Mouse (Mus musculus) bone marrow macrophage, adult 2 months (primary cell): ENCODE results near the gene Ston1. TPM values are rescaled to one million over a fixed set of nuclear protein-coding genes. Genes with fewer than 3 reads are reported as not detected.

Experiments
- H3K27ac ChIP-seq: 2 replicates; pipeline ENCODE4 v1.5.1; 2012; ENCODE audit warnings: low read depth, low read length; ENCODE audit not compliant: insufficient read depth
- H3K4me1 ChIP-seq: 2 replicates; pipeline ENCODE4 v1.6.1; 2012; ENCODE audit warnings: low read length; ENCODE audit not compliant: control insufficient read depth, insufficient read depth
- H3K4me3 ChIP-seq: 2 replicates; pipeline ENCODE4 v1.5.1; 2012; ENCODE audit warnings: mild to moderate bottlenecking, low read length, moderate library complexity; ENCODE audit not compliant: insufficient read depth
- CTCF ChIP-seq: IDR thresholded peaks from 2 replicates; pipeline ENCODE4 v1.5.1; 2012; ENCODE audit warnings: low read depth, mild to moderate bottlenecking, low read length, moderate library complexity
- POLR2A ChIP-seq: IDR thresholded peaks from 2 replicates; pipeline ENCODE4 v1.6.1; 2012; ENCODE audit warnings: mild to moderate bottlenecking, low read depth, low read length, borderline replicate concordance
- polyA plus RNA-seq: library from polyadenylated mRNA; stranded (reverse); fragments of >200 nt; gene quantifications from 2 replicates; pipeline ENCODE4 v1.2.4, GENCODE M21; 2012; ENCODE audit not compliant: missing spikeins, insufficient read depth, insufficient read length

Ston1 gene
- polyA plus RNA-seq, 1 experiment, result 0.55 TPM

DNA sequence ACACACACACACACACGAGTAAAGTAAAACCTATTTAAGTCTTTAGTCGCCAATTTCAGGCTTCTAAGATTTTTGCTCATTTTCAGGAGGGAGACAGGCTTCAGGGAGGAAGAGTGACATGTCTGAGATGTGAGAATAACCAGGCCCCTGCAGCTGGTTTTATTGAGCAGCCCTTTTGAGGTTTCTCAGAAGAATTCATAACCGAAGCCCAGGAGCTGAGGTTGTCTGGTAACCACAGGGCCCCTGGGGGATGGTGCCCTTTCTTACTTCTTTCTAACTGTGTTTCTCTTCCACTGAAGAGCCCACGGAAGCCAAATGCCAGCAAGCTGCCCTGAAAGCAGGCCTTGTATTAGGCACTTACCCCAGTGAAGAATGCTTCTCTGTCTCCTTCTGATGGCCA, 23.5 kb downstream of the Ston1 start:
- no peak overlapping the region for H3K27ac ChIP-seq

GRCm38 (mm10) chr17:88621374-88621773, 23.9 kb downstream of the Ston1 start:
- H3K4me1 ChIP-seq, result peaks cover 10% of the 10 kb centered on the region
- no peak overlapping the region for H3K27ac ChIP-seq
- TF ChIP-seq CTCF, result no peak
- H3K4me3 ChIP-seq, result no peak overlapping the region

More for the DNA sequence above, 23.5 kb downstream of the Ston1 start:
- H3K4me1 ChIP-seq, result peaks cover 8% of the 10 kb centered on the region
- no peak for TF ChIP-seq POLR2A
- TF ChIP-seq CTCF, result no peak
- no peak overlapping the region for H3K4me3 ChIP-seq

- Histone ChIP-seq H3K4me3 (no peak overlapping the region), H3K4me1 (peaks cover 10% of the 10 kb centered on the region), H3K27ac (no peak overlapping the region)
- TF ChIP-seq POLR2A, result no peak
Observed at GRCm38 (mm10) chr17:88622711-88623110, 25.2 kb downstream of the Ston1 start.

DNA sequence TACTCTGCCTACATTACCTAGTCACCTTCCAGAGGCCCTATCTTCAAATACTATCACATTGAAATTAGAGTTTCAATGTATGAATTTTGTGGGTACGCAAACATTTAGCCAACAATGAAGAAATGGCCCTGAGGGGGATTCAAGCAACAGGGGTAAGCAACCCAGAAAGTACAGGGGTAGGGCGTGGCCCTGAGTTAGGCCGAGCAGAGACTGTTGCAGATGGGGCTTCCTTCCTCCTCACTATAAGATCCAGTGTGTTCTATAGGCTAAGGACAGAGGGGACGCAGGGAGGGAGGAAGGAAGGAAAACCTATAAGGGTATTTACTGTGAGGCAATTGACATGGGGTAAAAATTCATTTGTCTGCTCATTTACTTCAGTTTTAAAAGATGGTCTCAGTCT, 26.9 kb downstream of the Ston1 start:
- TF ChIP-seq CTCF, result no peak
- TF ChIP-seq POLR2A, result no peak
- H3K4me3 ChIP-seq, result no peak overlapping the region
- H3K27ac ChIP-seq, result no peak overlapping the region
- H3K4me1 ChIP-seq, result peaks cover 13% of the 10 kb centered on the region

GRCm38 (mm10) chr17:88625350-88625749, 27.9 kb downstream of the Ston1 start:
- H3K4me1 ChIP-seq, result peaks cover 13% of the 10 kb centered on the region
- no peak overlapping the region for H3K4me3 ChIP-seq
- H3K27ac ChIP-seq, result no peak overlapping the region
- TF ChIP-seq CTCF (no peak), POLR2A (no peak)

- peaks cover 13% of the 10 kb centered on the region for H3K4me1 ChIP-seq
- H3K4me3 ChIP-seq, result no peak overlapping the region
- H3K27ac ChIP-seq, result no peak overlapping the region
- TF ChIP-seq POLR2A, result no peak
- TF ChIP-seq CTCF, result no peak
Observed at GRCm38 (mm10) chr17:88625931-88626330, 28.4 kb downstream of the Ston1 start.

DNA sequence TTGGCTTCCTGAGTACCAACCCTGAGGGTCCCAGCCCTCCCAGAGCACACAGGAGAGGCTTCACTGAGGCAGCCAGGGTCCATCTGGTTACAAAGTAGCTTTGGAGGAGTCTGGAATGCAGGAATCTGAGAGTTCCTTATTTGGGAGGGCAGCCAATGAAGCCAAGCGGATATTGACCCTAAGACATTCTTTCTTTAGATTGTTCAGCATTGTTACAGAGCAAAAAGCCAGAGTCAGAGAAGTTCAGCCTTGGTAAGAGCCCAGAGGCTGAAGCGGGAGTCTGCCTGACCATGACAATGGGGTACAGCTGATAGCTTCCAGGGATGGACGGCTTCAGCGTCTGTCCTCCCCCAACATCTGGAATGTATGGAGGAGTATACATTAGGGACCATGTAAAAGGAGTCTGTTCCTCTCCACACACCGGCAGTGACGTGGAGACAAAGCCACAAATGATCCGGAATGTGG, 28.9 kb downstream of the Ston1 start:
- H3K4me3 ChIP-seq, result no peak overlapping the region
- no peak overlapping the region for H3K27ac ChIP-seq
- no peak for TF ChIP-seq CTCF
- no peak for TF ChIP-seq POLR2A
- H3K4me1 ChIP-seq, result peaks cover 13% of the 10 kb centered on the region

- Histone ChIP-seq H3K27ac (no peak overlapping the region), H3K4me1 (peaks cover 13% of the 10 kb centered on the region), H3K4me3 (no peak overlapping the region)
- TF ChIP-seq CTCF (no peak), POLR2A (no peak)
Observed at GRCm38 (mm10) chr17:88627150-88627549, 29.7 kb downstream of the Ston1 start.

GRCm38 (mm10) chr17:88628676-88629380, 31.3 kb downstream of the Ston1 start:
- H3K4me1 ChIP-seq, result peaks cover 13% of the 10 kb centered on the region
- H3K4me3 ChIP-seq, result no peak overlapping the region
- no peak for TF ChIP-seq POLR2A
- no peak for TF ChIP-seq CTCF
- H3K27ac ChIP-seq, result no peak overlapping the region

- H3K27ac ChIP-seq, result no peak overlapping the region
- no peak overlapping the region for H3K4me3 ChIP-seq
- peaks cover 13% of the 10 kb centered on the region for H3K4me1 ChIP-seq
- TF ChIP-seq POLR2A (no peak), CTCF (no peak)
Observed at GRCm38 (mm10) chr17:88629381-88629759, 31.9 kb downstream of the Ston1 start.
